11 mouse cellular contexts compared by ENCODE assay signal in genomic region chr11:96366092-96367041, GRCm38 (mm10). TPM values are rescaled to one million over a fixed set of nuclear protein-coding genes. Genes with fewer than 3 reads are reported as not detected.
A peak's percentile ranks its signal among the peaks of the same experiment; 100 is the strongest.
DNase-seq lines count a peak whose midpoint lies in the region; ATAC-seq lines count a peak whose summit lies in the region.
"Had no signal": no experiment of that assay in that cellular context is flagged by ENCODE, and none has a peak within 500 bp of the region (broad histone marks: within the 10 kb centered on the region; RNA-seq: fewer than 3 reads in every experiment).

No protein-coding gene starts in this region.

- peak overlapping the region; percentile 51 for H3K4me2 ChIP-seq in lung, embryonic 15.5 days
- H3K4me2 ChIP-seq in hindbrain, embryonic 12.5 days (replicated peaks): peak overlapping the region; percentile 42
- H3K4me2 ChIP-seq: midbrain, embryonic 15.5 days had no signal

- H3K9me3 ChIP-seq in lung, embryonic 15.5 days: no peaks in the 10 kb centered on the region
- 0 out of 2 replicates have a peak, but pooled peaks cover 3% of the 10 kb centered on the region for H3K9me3 ChIP-seq in hindbrain, embryonic 12.5 days (replicated peaks)
- H3K9me3 ChIP-seq: midbrain, embryonic 15.5 days had no signal

- no peak overlapping the region for H3K9ac ChIP-seq in lung, embryonic 15.5 days
- H3K9ac ChIP-seq in hindbrain, embryonic 12.5 days: peak overlapping the region; percentile 27; the same call in 1 of the 2 replicates
- H3K9ac ChIP-seq: midbrain, embryonic 15.5 days had no signal

- 9% methylated on average over 47 of the region's 47 CpGs for WGBS in lung, embryonic 15.5 days
- WGBS in hindbrain, embryonic 12.5 days: 1% methylated on average over 47 of the region's 47 CpGs

- H3K27ac ChIP-seq in lung, embryonic 15.5 days: no peak overlapping the region
- H3K27ac ChIP-seq in hindbrain, embryonic 12.5 days: no peak overlapping the region
- H3K27ac ChIP-seq: midbrain, embryonic 15.5 days had no signal

- ATAC-seq in lung, embryonic 15.5 days (ENCODE audit: borderline replicate concordance, extremely low read depth, low FRiP score, low TSS enrichment): no peak
- no peak for ATAC-seq in hindbrain, embryonic 12.5 days (ENCODE audit: low FRiP score)
- ATAC-seq: midbrain, embryonic 15.5 days had no signal

- DNase-seq in lung, postnatal 25 days (ENCODE audit: low spot score): no peak
- peak; percentile 39 to 69 for DNase-seq in kidney, postnatal 36 days
- DNase-seq in splenic B cell, adult 2 months (ENCODE audit: low read depth, low spot score): peak; percentile 4
- no peak for DNase-seq in cerebellum, postnatal 36 days
- DNase-seq in cerebellum, adult 9-10 months: no peak
- no peak for DNase-seq in gastrocnemius, postnatal 14 days

- H3K36me3 ChIP-seq in lung, embryonic 15.5 days: no peaks in the 10 kb centered on the region
- no peaks in the 10 kb centered on the region for H3K36me3 ChIP-seq in hindbrain, embryonic 12.5 days
- no peaks in the 10 kb centered on the region for H3K36me3 ChIP-seq in splenic B cell, adult 2 months (ENCODE audit: control insufficient read depth, insufficient read depth, low read length, poor library complexity, severe bottlenecking)
- H3K36me3 ChIP-seq: midbrain, embryonic 15.5 days had no signal

- peaks cover 47% of the 10 kb centered on the region for H3K27me3 ChIP-seq in lung, embryonic 15.5 days
- H3K27me3 ChIP-seq in hindbrain, embryonic 12.5 days: peaks cover 96% of the 10 kb centered on the region
- H3K27me3 ChIP-seq in splenic B cell, adult 2 months (ENCODE audit: control insufficient read depth, insufficient read depth, low read length, poor library complexity, severe bottlenecking): peaks cover 2% of the 10 kb centered on the region; the same call in 1 of the 2 replicates

- intact Hi-C loops in gastrocnemius, postnatal 14 days (cut with DNase I; ENCODE audit: low total_unique reads): no loop called here

- H3K4me1 ChIP-seq in lung, embryonic 15.5 days: peaks cover 22% of the 10 kb centered on the region
- H3K4me1 ChIP-seq in hindbrain, embryonic 12.5 days: peaks cover 9% of the 10 kb centered on the region
- H3K4me1 ChIP-seq: midbrain, embryonic 15.5 days had no signal

- H3K4me3 ChIP-seq in lung, embryonic 15.5 days: peak overlapping the region; percentile 17
- H3K4me3 ChIP-seq in hindbrain, embryonic 12.5 days: peak overlapping the region; percentile 27
- H3K4me3 ChIP-seq: midbrain, embryonic 15.5 days had no signal

RNA-seq across cellular contexts. Expression of gene Hoxb1, which starts 0.8 kb away (rescaled TPM):
- 0.14 TPM in 1 of 2 replicates, not detected in the other for polyA plus RNA-seq in lung, embryonic 15.5 days (2015; fragmentation: Nextera tagmentation; extraction: Ambion mirVana)
- polyA plus RNA-seq in hindbrain, embryonic 12.5 days (2016; fragmentation: Nextera tagmentation; extraction: Ambion mirVana): 0.82 and 2.2 TPM in 2 replicates
- total RNA-seq in gastrocnemius, postnatal 14 days (2021): not detected
- total RNA-seq: layer of hippocampus, adult 18-20 months had no signal
- polyA plus RNA-seq: cortical plate, adult 2 months; midbrain, embryonic 15.5 days had no signal

RNA-seq across cellular contexts. Expression of gene Hoxb2, which starts 16.0 kb away (rescaled TPM):
- polyA plus RNA-seq in lung, embryonic 15.5 days (2015; fragmentation: Nextera tagmentation; extraction: Ambion mirVana): 36.9 and 39.2 TPM in 2 replicates
- 58.2 and 73.9 TPM in 2 replicates for polyA plus RNA-seq in hindbrain, embryonic 12.5 days (2016; fragmentation: Nextera tagmentation; extraction: Ambion mirVana)
- total RNA-seq in gastrocnemius, postnatal 14 days (2021): 1 to 10 TPM in 1 of 2 experiments, under 1 TPM in 1; 0.51 to 1.1 TPM
- total RNA-seq: layer of hippocampus, adult 18-20 months had no signal
- polyA plus RNA-seq: cortical plate, adult 2 months had no signal

RNA-seq across cellular contexts. Expression of gene Hoxb3, which starts 43.2 kb away (rescaled TPM):
- 3.0 and 3.8 TPM in 2 replicates for polyA plus RNA-seq in lung, embryonic 15.5 days (2015; fragmentation: Nextera tagmentation; extraction: Ambion mirVana)
- 15.3 and 19.3 TPM in 2 replicates for polyA plus RNA-seq in hindbrain, embryonic 12.5 days (2016; fragmentation: Nextera tagmentation; extraction: Ambion mirVana)
- total RNA-seq in gastrocnemius, postnatal 14 days (2021): under 1 TPM; 0.66 to 0.80 TPM
- total RNA-seq: layer of hippocampus, adult 18-20 months had no signal
- polyA plus RNA-seq: cortical plate, adult 2 months; midbrain, embryonic 15.5 days had no signal

RNA-seq across cellular contexts. Expression of gene Hoxb4, which starts 48.3 kb away (rescaled TPM):
- 4.3 and 4.4 TPM in 2 replicates for polyA plus RNA-seq in lung, embryonic 15.5 days (2015; fragmentation: Nextera tagmentation; extraction: Ambion mirVana)
- polyA plus RNA-seq in hindbrain, embryonic 12.5 days (2016; fragmentation: Nextera tagmentation; extraction: Ambion mirVana): 7.7 and 8.1 TPM in 2 replicates
- total RNA-seq in gastrocnemius, postnatal 14 days (2021): under 1 TPM; 0.51 to 0.53 TPM
- total RNA-seq: layer of hippocampus, adult 18-20 months had no signal
- polyA plus RNA-seq: cortical plate, adult 2 months; midbrain, embryonic 15.5 days had no signal

Comparison
In these comparisons a context has a peak if more than half of its experiments do, and no peak if none do; other contexts are left out.
1. DNase-seq: peak in kidney, postnatal 36 days (2 of 2) and splenic B cell, adult 2 months (single experiment); none in lung, postnatal 25 days (single experiment), cerebellum, postnatal 36 days (0 of 2), cerebellum, adult 9-10 months (single experiment) and gastrocnemius, postnatal 14 days (single experiment).